Mouse (Mus musculus): ENCODE results near the gene Ptch1.
A peak's percentile ranks its signal among the peaks of the same experiment; 100 is the strongest.

Gene Ptch1

GRCm38 (mm10) chr13:63573256-63573835 is at the start of gene Ptch1:
Gene Ptch1 (minus strand): TSS chr13:63573598.
- peak; percentile 58 to 76 for DNase-seq

- no peak for DNase-seq
Measured at GRCm38 (mm10) chr13:63621301-63621700, 47.9 kb upstream of the Ptch1 start.

- no peak for DNase-seq
Measured at GRCm38 (mm10) chr13:63613201-63613600, 39.8 kb upstream of the Ptch1 start.

GRCm38 (mm10) chr13:63609734-63610133 is 36.3 kb upstream of the Ptch1 start:
- peak; percentile 7 to 32 for DNase-seq

DNA sequence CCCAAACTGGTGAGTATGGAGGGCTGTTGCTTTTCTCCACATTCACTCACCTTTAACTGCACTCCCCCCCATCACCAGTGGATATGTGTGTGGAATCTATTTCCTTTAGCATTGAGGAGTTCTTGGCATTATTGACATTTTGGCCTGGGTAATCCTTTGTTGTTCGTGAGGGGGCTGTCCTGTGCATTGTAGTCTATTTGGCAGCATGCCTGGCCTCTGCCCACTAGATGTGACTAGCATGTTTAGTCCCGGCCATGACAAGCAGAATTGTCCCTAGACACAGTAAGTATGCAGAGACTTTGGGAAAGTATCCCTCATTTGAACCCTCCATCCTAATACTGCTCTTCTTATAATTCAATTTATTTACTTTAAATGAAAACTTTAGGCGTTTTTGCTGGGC is 24.2 kb upstream of the Ptch1 start:
- DNase-seq = peak; percentile 21 to 35

GRCm38 (mm10) chr13:63595869-63596268 is 22.5 kb upstream of the Ptch1 start:
- DNase-seq = no peak

- no peak for DNase-seq
Measured at GRCm38 (mm10) chr13:63593469-63594050, 20.2 kb upstream of the Ptch1 start.

DNA sequence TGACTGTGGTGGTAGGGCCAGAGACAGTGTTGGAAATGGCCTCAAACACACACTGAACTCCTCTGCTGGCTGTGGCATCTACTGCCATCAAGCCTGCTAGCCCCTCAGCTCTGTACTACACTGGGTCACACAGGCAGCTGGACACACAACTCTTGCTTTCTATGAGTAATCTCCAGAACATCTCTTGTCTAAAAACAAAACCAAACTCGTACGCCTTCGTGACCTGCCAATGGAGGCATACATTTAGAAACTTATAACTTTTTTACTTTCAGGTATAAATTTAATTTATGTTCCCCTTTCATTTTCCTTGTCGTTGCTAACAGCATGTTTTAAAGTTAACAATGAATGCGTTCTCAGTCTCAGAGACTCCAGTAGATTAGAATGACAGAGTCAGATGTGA is 19.4 kb upstream of the Ptch1 start:
- no peak for DNase-seq

DNA sequence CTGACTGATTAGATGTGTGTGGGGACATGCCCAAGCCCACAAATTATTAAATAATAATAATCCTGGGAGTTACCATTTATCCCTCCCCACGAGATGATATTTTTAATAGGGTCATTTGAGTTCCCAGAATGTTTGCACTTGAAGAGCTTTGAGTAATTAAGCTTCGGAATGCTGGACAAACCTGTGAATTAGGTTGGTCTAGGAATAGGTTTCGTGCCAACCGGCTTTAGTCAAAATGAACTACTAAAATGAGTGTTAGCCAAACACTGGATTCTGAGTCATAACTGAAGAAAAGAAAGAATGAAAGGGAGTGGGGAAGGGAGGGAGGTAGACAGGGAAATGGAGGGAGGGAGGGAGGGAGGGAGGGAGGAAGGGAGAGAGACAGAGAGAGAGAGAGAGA is 1.2 kb upstream of the Ptch1 start:
- DNase-seq = no peak

DNA sequence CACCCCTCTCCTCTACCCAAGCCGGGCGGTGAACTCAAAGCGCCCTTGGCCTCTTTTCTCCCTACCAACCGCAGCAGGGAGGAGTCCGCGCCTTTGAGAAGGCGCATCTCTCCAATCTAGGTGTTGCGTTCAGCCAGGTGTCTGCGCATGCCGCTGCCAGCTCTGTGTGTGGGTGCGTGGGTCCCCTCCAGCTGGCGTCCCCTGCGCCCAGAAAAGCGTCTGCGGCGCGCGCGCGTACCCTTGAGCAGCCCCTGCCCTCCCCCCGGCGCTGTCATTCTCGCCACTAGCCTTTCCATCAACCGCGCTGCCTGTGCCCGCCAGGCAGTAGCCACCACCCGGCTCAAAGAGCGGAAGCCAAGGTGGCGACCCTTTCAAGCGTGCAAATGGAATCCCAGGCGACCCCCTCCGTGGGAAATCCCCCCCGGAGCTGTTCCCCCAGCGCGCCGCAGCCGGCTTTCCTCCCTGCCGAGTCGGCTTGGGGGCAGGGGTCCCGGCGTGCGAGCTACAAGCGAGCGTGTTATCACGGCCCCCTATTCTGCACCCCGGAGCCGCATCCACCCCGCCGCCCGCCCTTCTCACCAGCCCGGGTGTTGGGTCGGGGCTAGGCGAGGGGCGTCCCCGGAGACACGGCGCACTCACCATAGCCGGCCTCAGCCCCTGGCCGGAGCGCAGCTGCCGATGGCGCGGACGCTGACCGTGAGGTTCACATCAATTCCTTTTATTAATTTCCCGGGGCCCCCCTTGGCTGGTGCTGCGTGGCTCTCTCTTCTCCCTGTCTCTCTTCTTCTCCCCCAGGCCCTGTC is 744 bp downstream of the Ptch1 start:
- peak; percentile 44 to 54 for DNase-seq

GRCm38 (mm10) chr13:63572111-63572452 is 1.3 kb downstream of the Ptch1 start:
- DNase-seq = no peak

DNA sequence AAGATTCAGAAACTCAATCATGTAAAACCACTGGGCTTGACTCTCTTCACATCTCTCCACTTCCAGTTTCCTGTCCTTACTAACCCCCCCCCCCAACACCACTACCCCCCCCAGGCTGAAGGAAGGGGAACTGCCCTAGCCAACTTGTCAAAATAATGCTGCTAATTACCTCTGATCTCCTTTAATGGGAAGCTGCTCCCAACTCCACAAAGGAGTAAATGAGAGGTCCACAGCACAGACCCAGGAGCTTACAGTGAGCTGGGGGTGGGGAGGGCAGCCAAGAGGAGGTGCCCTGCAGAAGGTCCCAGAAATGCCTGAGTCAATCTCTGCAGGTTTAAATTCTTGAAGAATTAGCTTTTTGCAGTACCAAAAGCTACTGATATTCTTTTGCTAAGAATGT is 2.9 kb downstream of the Ptch1 start:
- no peak for DNase-seq

DNA sequence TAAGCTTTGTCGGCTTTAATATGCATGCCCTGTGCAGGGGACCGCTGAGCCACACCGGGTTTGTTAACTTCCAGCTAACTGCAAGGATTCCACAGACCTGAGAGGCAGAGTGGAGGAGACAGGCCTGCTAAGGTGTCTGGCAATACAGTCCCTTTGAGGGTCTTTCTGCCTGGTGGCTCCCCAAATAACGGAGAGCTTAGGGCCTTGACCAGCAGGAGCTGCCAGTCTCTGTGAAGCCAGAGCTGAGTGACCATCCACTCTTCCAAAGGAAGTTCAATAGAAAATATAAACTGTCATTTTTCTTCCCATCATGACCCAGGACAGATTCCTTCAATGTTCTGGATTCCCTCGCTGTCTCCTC is 4.0 kb downstream of the Ptch1 start:
- DNase-seq = no peak

DNA sequence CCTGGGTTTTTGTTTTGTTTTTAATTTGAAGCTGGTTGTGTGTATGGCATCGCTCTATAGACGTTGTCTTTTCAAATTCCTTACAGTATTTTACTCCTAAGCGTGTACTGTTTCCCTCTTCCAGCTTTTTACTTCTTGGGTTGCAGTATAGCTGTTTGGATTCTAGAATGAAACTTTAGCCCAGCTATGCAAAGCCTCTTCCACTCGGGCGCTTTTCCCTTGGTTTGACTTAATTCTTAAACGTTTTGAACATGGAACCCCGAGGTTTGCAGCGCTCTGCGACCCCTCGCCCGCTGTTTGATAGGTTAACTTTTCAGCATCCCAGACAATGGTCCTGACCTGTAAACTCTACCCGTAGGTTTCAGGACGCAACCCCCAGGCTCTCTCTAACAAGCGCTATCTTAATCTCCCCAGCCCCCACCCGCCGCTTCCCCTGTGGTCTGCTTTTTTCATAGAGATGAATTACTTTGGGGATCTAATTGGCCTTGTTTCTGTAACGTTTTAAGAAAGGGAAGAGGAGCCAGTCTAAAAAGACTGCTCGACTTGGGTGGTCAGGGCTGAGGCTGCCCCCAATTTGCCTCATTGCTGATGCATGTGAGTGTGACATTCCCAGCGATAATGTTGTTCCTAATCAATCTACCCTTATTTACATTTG is 4.5 kb downstream of the Ptch1 start:
- no peak for DNase-seq

- no peak for DNase-seq
Measured at GRCm38 (mm10) chr13:63568306-63568705, 5.1 kb downstream of the Ptch1 start.

- DNase-seq = peak; percentile 95 to 98
Measured at GRCm38 (mm10) chr13:63567677-63568293, 5.6 kb downstream of the Ptch1 start.

GRCm38 (mm10) chr13:63566018-63567015 is 7.1 kb downstream of the Ptch1 start:
- peak; percentile 85 to 92 for DNase-seq

- DNase-seq = peak in 1 of 2 experiments; percentile 65
Measured at GRCm38 (mm10) chr13:63565320-63566017, 7.9 kb downstream of the Ptch1 start.

GRCm38 (mm10) chr13:63564626-63565319 is 8.6 kb downstream of the Ptch1 start:
- peak; percentile 75 to 85 for DNase-seq

DNA sequence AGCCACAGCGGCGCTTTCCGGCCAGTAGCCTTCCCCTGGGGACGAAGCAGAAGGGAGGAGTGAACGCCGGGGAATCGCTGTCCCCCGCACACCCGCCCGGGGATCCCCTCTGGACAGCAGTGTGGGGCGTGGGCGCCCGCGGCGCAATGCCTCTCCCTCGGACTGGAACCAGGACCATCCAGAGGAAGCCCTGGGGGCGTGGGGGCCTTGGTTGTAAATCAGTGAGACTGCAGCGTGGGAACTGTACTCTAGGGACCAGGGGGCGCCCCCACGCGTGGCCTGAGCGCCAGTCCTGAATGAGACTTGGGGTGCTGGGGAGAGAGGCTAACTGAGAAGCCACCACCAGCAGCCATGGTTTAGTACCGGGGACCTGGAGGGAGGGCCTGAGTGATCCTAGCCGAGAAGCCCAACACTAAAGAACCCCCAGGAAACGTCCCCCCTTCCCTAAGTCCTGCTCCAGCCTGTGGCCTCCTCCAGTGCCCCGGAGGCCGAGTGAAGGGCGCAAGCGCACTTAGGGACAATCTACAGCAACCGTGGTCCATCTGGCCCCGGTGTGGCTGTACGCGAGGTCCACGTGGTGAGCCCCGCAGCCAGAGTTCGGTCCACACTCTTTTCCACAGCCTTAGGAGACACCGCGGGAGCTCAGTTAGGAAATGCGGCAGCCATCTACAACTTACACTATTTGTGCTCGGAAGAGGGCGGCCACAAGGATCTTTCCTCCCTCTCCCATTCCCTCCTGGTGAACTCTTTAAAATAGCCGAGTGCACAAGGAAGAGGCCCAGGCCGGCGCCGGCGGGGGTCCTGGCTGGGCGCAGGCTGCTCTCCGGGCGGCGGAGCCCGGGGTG is 9.4 kb downstream of the Ptch1 start:
- DNase-seq = peak; percentile 60 to 72
